Mouse (Mus musculus): ENCODE data around the gene Taf12. TPM values are rescaled to one million over a fixed set of nuclear protein-coding genes. Genes with fewer than 3 reads are reported as not detected.

Taf12 gene
- polyA plus RNA-seq, 2 experiments = 24.5 to 48.7 TPM

GRCm38 (mm10) chr4:132309849-132310472 lies 35.8 kb downstream of the Taf12 start:
- ATAC-seq (ENCODE audit: insufficient read depth) (peak; percentile 34), DNase-seq (ENCODE audit: low read depth in 3 of 3, low spot score in 3 of 3) (peak; percentile 52 to 64 (median 54))
- H3K27ac ChIP-seq = peak overlapping the region; percentile 75
- 16% methylated on average over 10 of the region's 10 CpGs for WGBS (ENCODE audit: insufficient replicate concordance)
- TF ChIP-seq CTCF (IDR thresholded peaks at IDR 0.05; ENCODE audit: low read depth) = peak; percentile 82
- TF ChIP-seq EP300 (IDR thresholded peaks at IDR 0.05; ENCODE audit: low read depth) = no peak
- no peaks in the 10 kb centered on the region for H3K9me3 ChIP-seq (ENCODE audit: control insufficient read depth, low read length)
- H3K36me3 ChIP-seq (replicated peaks; ENCODE audit: control insufficient read depth, insufficient read depth, low read depth) = peaks cover 20% of the 10 kb centered on the region
- H3K4me1 ChIP-seq (replicated peaks; ENCODE audit: control insufficient read depth in 2 of 2, insufficient read depth in 2 of 2, low read length in 1 of 2) = peaks cover 3 to 19% of the 10 kb centered on the region in 2 experiments; a peak in 3 of 4 replicates
- peak overlapping the region; percentile 88 for H3K9ac ChIP-seq (replicated peaks)
- H3K4me3 ChIP-seq (ENCODE audit: insufficient read depth in 1 of 2, low read depth in 2 of 2, low read length in 2 of 2) = peak overlapping the region; percentile 79 to 86
- H3K27me3 ChIP-seq (ENCODE audit: control insufficient read depth, insufficient read depth, low read length) = no peaks in the 10 kb centered on the region
- peak overlapping the region; percentile 72 for H3K4me2 ChIP-seq (ENCODE audit: low read depth)

DNA sequence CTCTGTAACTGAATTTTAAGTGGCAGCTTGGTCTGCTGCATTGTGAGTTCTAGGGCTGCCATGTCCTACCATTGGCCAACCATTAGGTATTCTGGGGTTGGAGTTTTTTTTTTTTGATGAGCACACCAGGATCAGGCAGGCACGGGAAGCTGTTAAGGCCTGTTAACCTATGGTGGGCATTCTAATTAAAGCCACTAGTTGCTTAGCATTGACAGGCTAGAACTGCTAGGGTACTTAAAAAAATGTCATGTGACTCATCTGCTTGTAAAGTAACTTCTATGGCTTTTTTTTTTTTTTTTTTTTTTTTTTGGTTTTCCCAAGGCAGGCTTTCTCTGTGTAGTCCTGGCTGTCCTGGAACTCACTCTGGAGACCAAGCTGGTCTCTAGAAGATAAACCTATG lies 37.0 kb downstream of the Taf12 start:
- Histone ChIP-seq H3K27ac (no peak overlapping the region), H3K4me3 (ENCODE audit: insufficient read depth in 1 of 2, low read depth in 2 of 2, low read length in 2 of 2) (no peak overlapping the region), H3K4me2 (ENCODE audit: low read depth) (no peak overlapping the region), H3K9ac (replicated peaks) (no peak overlapping the region), H3K27me3 (ENCODE audit: control insufficient read depth, insufficient read depth, low read length) (no peaks in the 10 kb centered on the region), H3K36me3 (replicated peaks; ENCODE audit: control insufficient read depth, insufficient read depth, low read depth) (peaks cover 20% of the 10 kb centered on the region), H3K4me1 (replicated peaks; ENCODE audit: control insufficient read depth in 2 of 2, insufficient read depth in 2 of 2, low read length in 1 of 2) (peaks cover 3 to 12% of the 10 kb centered on the region in 2 experiments; a peak in 3 of 4 replicates), H3K9me3 (ENCODE audit: control insufficient read depth, low read length) (no peaks in the 10 kb centered on the region)
- ATAC-seq (ENCODE audit: insufficient read depth) (no peak), DNase-seq (ENCODE audit: low read depth in 3 of 3, low spot score in 3 of 3) (no peak)
- no peak for TF ChIP-seq CTCF (IDR thresholded peaks at IDR 0.05; ENCODE audit: low read depth)
- no peak for TF ChIP-seq EP300 (IDR thresholded peaks at IDR 0.05; ENCODE audit: low read depth)
- 23% methylated on average over 1 of the region's 1 CpGs for WGBS (ENCODE audit: insufficient replicate concordance)

- ATAC-seq (ENCODE audit: insufficient read depth) = no peak
- WGBS (ENCODE audit: insufficient replicate concordance) = 18% methylated on average over 3 of the region's 3 CpGs
Measured at GRCm38 (mm10) chr4:132311801-132312200, 37.6 kb downstream of the Taf12 start.

GRCm38 (mm10) chr4:132312627-132313026 lies 38.5 kb downstream of the Taf12 start:
- Histone ChIP-seq H3K27me3 (ENCODE audit: control insufficient read depth, insufficient read depth, low read length) (no peaks in the 10 kb centered on the region), H3K4me1 (replicated peaks; ENCODE audit: control insufficient read depth in 2 of 2, insufficient read depth in 2 of 2, low read length in 1 of 2) (peaks cover 3 to 12% of the 10 kb centered on the region in 2 experiments; a peak in 3 of 4 replicates), H3K36me3 (replicated peaks; ENCODE audit: control insufficient read depth, insufficient read depth, low read depth) (peaks cover 20% of the 10 kb centered on the region), H3K4me2 (ENCODE audit: low read depth) (no peak overlapping the region), H3K4me3 (ENCODE audit: insufficient read depth in 1 of 2, low read depth in 2 of 2, low read length in 2 of 2) (no peak overlapping the region), H3K27ac (no peak overlapping the region), H3K9ac (replicated peaks) (no peak overlapping the region), H3K9me3 (ENCODE audit: control insufficient read depth, low read length) (no peaks in the 10 kb centered on the region)
- DNase-seq (ENCODE audit: low read depth in 3 of 3, low spot score in 3 of 3) (no peak), ATAC-seq (ENCODE audit: insufficient read depth) (no peak)
- TF ChIP-seq CTCF (IDR thresholded peaks at IDR 0.05; ENCODE audit: low read depth) (no peak), EP300 (IDR thresholded peaks at IDR 0.05; ENCODE audit: low read depth) (no peak)
- WGBS (ENCODE audit: insufficient replicate concordance) = 77% methylated on average over 5 of the region's 5 CpGs

More at GRCm38 (mm10) chr4:132311801-132312200, 37.6 kb downstream of the Taf12 start:
- H3K9ac ChIP-seq (replicated peaks) = no peak overlapping the region
- H3K27me3 ChIP-seq (ENCODE audit: control insufficient read depth, insufficient read depth, low read length) = no peaks in the 10 kb centered on the region
- DNase-seq (ENCODE audit: low read depth in 3 of 3, low spot score in 3 of 3) = no peak
- H3K4me2 ChIP-seq (ENCODE audit: low read depth) = no peak overlapping the region
- H3K4me1 ChIP-seq (replicated peaks; ENCODE audit: control insufficient read depth in 2 of 2, insufficient read depth in 2 of 2, low read length in 1 of 2) = peaks cover 3 to 12% of the 10 kb centered on the region in 2 experiments; a peak in 3 of 4 replicates
- H3K36me3 ChIP-seq (replicated peaks; ENCODE audit: control insufficient read depth, insufficient read depth, low read depth) = peaks cover 20% of the 10 kb centered on the region
- no peak for TF ChIP-seq CTCF (IDR thresholded peaks at IDR 0.05; ENCODE audit: low read depth)
- TF ChIP-seq EP300 (IDR thresholded peaks at IDR 0.05; ENCODE audit: low read depth) = no peak
- H3K27ac ChIP-seq = no peak overlapping the region
- no peak overlapping the region for H3K4me3 ChIP-seq (ENCODE audit: insufficient read depth in 1 of 2, low read depth in 2 of 2, low read length in 2 of 2)
- no peaks in the 10 kb centered on the region for H3K9me3 ChIP-seq (ENCODE audit: control insufficient read depth, low read length)

- no peak overlapping the region for H3K4me3 ChIP-seq (ENCODE audit: insufficient read depth in 1 of 2, low read depth in 2 of 2, low read length in 2 of 2)
- DNase-seq (ENCODE audit: low read depth in 3 of 3, low spot score in 3 of 3) = no peak
- H3K4me2 ChIP-seq (ENCODE audit: low read depth) = no peak overlapping the region
- no peak overlapping the region for H3K27ac ChIP-seq
- no peak for TF ChIP-seq EP300 (IDR thresholded peaks at IDR 0.05; ENCODE audit: low read depth)
- no peaks in the 10 kb centered on the region for H3K27me3 ChIP-seq (ENCODE audit: control insufficient read depth, insufficient read depth, low read length)
- peaks cover 5% of the 10 kb centered on the region for H3K36me3 ChIP-seq (replicated peaks; ENCODE audit: control insufficient read depth, insufficient read depth, low read depth)
- no peaks in the 10 kb centered on the region for H3K9me3 ChIP-seq (ENCODE audit: control insufficient read depth, low read length)
- 80% methylated on average over 8 of the region's 8 CpGs for WGBS (ENCODE audit: insufficient replicate concordance)
- ATAC-seq (ENCODE audit: insufficient read depth) = no peak
- no peak overlapping the region for H3K9ac ChIP-seq (replicated peaks)
- no peaks in the 10 kb centered on the region for H3K4me1 ChIP-seq (replicated peaks; ENCODE audit: control insufficient read depth in 2 of 2, insufficient read depth in 2 of 2, low read length in 1 of 2)
Measured at GRCm38 (mm10) chr4:132315711-132316110, 41.5 kb downstream of the Taf12 start.

All from liver, embryonic 14.5 days (tissue).